Mouse (Mus musculus) erythroid progenitor cell, adult 5-6 weeks (primary cell): ENCODE results near the gene Pbdc1. TPM values are rescaled to one million over a fixed set of nuclear protein-coding genes. Genes with fewer than 3 reads are reported as not detected.
"Not testable (repeated sequence)": the region's sequence is repeated elsewhere in the genome, so short reads cannot be mapped to it uniquely, and the experiment has no call there.

ENCODE experiments used
- ATAC-seq: replicated peaks from 2 replicates; pipeline ENCODE4 v1.8.0; 2016; ENCODE audit warnings: moderate number of reproducible peaks, mild to moderate bottlenecking, moderate TSS enrichment, inconsistent platforms; ENCODE audit not compliant: poor library complexity, low FRiP score, severe bottlenecking
- total RNA-seq, 2 experiments: library from RNA; stranded (forward) in 1 of 2; stranded (reverse) in 1 of 2; fragments of 150-400 nt in 1 of 2; fragments of 186-747, 209-891 nt in 1 of 2; gene quantifications; 2 replicates each; pipeline versions ENCODE4 v1.2.3 to v1.2.4; 2015 to 2017; ENCODE audit warnings: low replicate concordance in 2 of 2

Pbdc1 gene
- 13.7 and 17.6 TPM in 2 replicates for total RNA-seq (2015; ENCODE audit: low replicate concordance)
- total RNA-seq (2017; ENCODE audit: low replicate concordance), result 17.3 and 21.6 TPM in 2 replicates

- peak; percentile 100 for ATAC-seq
These were observed at the start of gene Pbdc1 for GRCm38 (mm10) chrX:105079615-105080092. TSS of gene Pbdc1 (plus strand) at chrX:105079756.

GRCm38 (mm10) chrX:105037666-105038065, 41.9 kb upstream of the Pbdc1 start:
- ATAC-seq, result no peak

DNA sequence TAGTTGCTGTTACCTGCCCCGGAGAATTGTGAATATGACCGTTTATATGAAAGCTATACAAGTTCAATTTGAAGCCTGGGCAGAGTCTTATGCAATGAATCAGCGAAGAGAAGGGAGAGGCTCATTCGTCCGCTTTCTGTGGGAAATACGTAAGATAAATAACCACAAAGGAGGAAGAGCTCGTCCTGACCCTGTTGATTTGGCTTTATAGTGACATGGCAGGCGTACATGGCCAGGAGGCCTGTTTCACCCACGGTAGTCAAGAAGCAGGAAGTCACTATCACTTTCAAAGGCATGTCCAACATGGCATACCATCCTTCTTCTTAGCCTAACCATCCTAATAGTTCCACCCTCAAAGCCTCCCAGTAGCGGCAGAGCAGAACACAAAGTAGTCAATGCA, 15.3 kb upstream of the Pbdc1 start:
- ATAC-seq, result no peak

GRCm38 (mm10) chrX:105064801-105065200, 14.8 kb upstream of the Pbdc1 start:
- no peak for ATAC-seq

GRCm38 (mm10) chrX:105069671-105070503, 9.7 kb upstream of the Pbdc1 start:
- ATAC-seq, result peak; percentile 99

DNA sequence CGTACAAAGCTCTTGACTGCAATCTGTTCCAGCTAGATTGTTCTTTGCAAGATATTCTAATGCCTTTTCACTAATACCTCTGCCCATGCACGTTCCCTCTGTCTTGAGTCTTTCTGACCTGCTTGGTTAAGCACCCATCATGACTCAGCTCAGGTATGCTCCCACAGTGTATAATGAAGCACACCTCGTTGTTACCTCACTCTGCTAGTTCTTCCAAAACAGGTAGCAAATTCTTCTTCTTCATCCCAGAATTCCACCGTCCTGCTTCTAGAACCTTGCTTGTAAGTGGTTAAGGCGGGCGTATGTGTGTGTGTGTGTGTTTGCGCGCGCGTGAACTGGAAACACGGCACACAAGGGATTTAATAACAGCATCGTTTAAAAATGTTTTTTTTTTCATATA, 405 bp upstream of the Pbdc1 start:
- peak; percentile 33; the same call in 1 of the 2 replicates for ATAC-seq

DNA sequence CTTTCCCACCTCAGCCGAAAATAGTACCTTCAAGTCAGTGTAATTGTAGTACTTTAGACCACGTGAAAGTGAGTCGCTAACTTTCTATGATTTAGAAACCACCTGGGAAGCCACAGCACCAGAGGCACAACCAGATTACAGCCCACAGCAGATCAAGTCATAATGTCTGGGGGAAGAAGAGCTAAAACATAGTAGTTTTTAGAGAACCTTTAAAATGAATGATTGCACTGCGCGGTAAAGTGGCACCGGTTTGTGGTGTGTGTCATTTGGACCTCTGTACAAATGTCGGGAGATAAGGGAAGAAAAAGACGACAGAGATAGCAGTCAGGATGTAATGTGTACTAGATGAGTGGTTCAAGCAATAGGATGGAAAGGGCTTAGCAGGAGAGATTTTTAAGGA, 540 bp downstream of the Pbdc1 start:
- 0 out of 2 replicates have a peak, but pooled peaks have one; percentile 7 for ATAC-seq

- ATAC-seq, result not testable (repeated sequence)
These were observed 3.5 kb downstream of the Pbdc1 start for GRCm38 (mm10) chrX:105083013-105083412.

- no peak for ATAC-seq
These were observed 24.6 kb downstream of the Pbdc1 start for GRCm38 (mm10) chrX:105104175-105104574.

- ATAC-seq, result no peak
These were observed 35.4 kb downstream of the Pbdc1 start for GRCm38 (mm10) chrX:105114994-105115393.

- ATAC-seq, result peak; percentile 79
These were observed 41.0 kb downstream of the Pbdc1 start, which contains the start of gene Magee1 for GRCm38 (mm10) chrX:105120275-105121226. TSS of gene Magee1 (plus strand) at chrX:105120378.

DNA sequence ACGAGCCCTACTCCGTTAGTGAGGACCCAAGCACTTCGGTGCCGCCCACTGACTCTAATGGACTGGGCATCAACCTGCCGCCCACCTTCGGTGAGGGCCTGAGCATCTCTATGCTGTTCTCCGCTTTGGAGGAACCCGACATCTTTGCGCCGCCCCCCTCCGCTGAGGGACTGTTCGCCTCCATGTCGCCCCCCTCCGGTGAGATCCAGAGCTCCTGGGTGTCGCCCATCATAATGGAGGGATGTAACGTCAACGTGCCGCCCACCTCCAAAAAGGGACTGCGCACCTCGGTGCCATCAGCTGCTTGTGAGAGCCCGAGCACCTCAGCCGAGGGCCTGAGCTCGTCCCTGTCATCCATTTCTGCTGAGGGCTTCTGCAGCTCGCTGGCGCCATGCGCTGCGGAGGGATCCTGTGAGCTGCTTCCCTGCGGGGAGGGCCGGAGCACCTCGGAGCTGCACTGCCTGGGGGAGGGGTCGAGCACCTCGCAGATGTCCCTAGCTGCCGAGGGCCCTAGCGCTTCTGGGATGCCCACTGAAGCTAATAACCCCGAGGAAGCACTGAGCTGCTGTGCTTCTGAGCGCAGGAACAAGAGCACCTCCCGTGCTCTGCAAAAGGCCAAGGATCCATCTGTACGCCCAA, 41.8 kb downstream of the Pbdc1 start:
- ATAC-seq, result peak; percentile 63

DNA sequence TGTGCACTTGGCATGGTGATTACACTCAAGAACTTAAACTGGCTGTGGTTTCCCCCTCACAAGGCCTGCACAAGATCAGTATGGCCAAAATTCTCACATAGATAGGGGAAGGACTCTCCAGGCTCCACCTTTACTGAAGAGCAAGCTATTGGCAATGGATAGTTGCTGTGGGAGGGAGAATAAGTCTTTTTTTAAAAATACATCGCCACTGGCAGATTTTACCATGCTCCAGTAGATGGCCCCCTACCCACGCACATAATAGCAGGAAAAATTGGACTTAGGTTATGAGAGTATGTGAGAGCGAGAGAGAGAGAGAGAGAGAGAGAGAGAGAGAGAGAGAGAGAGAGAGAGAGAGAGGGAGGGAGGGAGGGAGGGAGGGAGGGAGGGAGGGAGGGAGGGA, 45.3 kb downstream of the Pbdc1 start:
- no peak for ATAC-seq

- no peak for ATAC-seq
These were observed 72.4 kb downstream of the Pbdc1 start for GRCm38 (mm10) chrX:105151872-105152461.

DNA sequence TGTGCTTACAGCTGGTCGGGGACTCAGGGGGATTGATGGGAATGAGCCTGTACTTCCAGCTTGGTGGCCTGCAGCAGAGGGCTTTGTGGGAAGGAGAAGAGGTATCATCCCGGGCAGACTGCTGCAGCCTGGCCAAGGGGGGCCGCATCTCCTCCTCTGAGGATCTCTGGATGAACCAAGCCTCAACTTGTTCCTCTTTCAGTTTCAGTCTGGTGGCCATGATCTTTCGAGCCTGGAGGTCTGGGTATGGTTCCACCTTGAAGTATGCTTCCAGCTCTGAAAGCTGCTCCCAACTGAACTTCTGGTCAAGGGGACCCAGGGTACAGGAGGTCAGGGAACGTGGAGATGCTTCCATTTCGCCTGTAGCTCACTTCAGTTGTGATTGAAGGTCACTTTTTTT, 85.5 kb downstream of the Pbdc1 start:
- ATAC-seq, result not testable (repeated sequence)
